ENCODE assay signal across 11 mouse cellular contexts in the genomic region with DNA sequence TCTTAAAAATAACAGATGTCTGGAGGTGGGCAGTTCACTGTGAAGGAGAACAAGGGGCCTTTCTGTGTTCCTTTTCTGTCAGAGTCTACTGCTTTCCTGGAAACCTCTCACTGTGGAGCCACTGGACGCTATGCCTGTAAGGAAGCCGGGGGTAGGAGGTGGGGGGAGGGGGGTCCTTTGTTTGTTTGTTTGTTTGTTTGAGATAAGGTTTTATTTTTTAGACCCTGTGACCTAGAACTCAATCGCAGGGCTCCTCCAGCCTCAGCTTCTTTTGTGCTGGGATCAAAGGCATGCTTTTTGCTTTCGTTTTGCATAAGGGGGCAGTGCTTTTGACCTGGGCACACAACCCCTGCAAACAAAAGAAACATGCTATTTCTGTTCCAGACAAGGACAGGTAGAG. TPM values are rescaled to one million over a fixed set of nuclear protein-coding genes. Genes with fewer than 3 reads are reported as not detected.
A peak's percentile ranks its signal among the peaks of the same experiment; 100 is the strongest.
DNase-seq lines count a peak whose midpoint lies in the region; ATAC-seq and TF ChIP-seq lines count a peak whose summit lies in the region.
"Had no signal": no experiment of that assay in that cellular context is flagged by ENCODE, and none has a peak within 500 bp of the region (broad histone marks: within the 10 kb centered on the region; RNA-seq: fewer than 3 reads in every experiment).

No protein-coding gene starts in this region.

- 23% methylated on average over 4 of the region's 4 CpGs for WGBS in heart, embryonic 10.5 days
- WGBS in embryonic facial prominence, embryonic 13.5 days, result 13% methylated on average over 4 of the region's 4 CpGs
- WGBS in liver, embryonic 13.5 days (ENCODE audit: insufficient replicate concordance), result 23% methylated on average over 4 of the region's 4 CpGs
- 77% methylated on average over 4 of the region's 4 CpGs for WGBS in cerebellum, adult 2 months

- DNase-seq in heart, embryonic 10.5 days (ENCODE audit: low spot score), result no peak
- DNase-seq in heart, postnatal 25 days (ENCODE audit: low spot score), result no peak
- DNase-seq in layer of hippocampus, adult 2 months (ENCODE audit: low spot score in 2 of 2), result no peak
- no peak for DNase-seq in layer of hippocampus, adult 8-10 months (ENCODE audit: low spot score in 2 of 2)
- DNase-seq in liver, embryonic 13.5 days, result no peak
- no peak for DNase-seq in cerebellum, adult 2 months
- DNase-seq in right cerebral cortex, postnatal 25 days, result no peak
- DNase-seq: lung, postnatal 36 days; thymus, postnatal 25 days had no signal

- H3K4me1 ChIP-seq in heart, embryonic 10.5 days, result peaks cover 28% of the 10 kb centered on the region
- peaks cover 33% of the 10 kb centered on the region for H3K4me1 ChIP-seq in embryonic facial prominence, embryonic 13.5 days
- H3K4me1 ChIP-seq in liver, embryonic 13.5 days (replicated peaks), result peaks cover 9% of the 10 kb centered on the region; the same call in 1 of the 2 replicates
- H3K4me1 ChIP-seq in cerebellum, adult 2 months (ENCODE audit: control insufficient read depth, insufficient read depth, low read length), result peaks cover 13% of the 10 kb centered on the region

- peak overlapping the region; percentile 5; the same call in 1 of the 2 replicates for H3K4me3 ChIP-seq in heart, embryonic 10.5 days
- no peak overlapping the region for H3K4me3 ChIP-seq in layer of hippocampus, adult 2 months
- H3K4me3 ChIP-seq in embryonic facial prominence, embryonic 13.5 days, result no peak overlapping the region
- no peak overlapping the region for H3K4me3 ChIP-seq in liver, embryonic 13.5 days (replicated peaks)
- no peak overlapping the region for H3K4me3 ChIP-seq in cerebellum, adult 2 months (replicated peaks; ENCODE audit: insufficient read depth, low read depth, low read length)

- peak overlapping the region; percentile 62; the same call in 1 of the 2 replicates for H3K27ac ChIP-seq in heart, embryonic 10.5 days
- H3K27ac ChIP-seq in layer of hippocampus, adult 2 months, result 0 out of 2 replicates have a peak overlapping the region, but pooled peaks have one; percentile 11
- peak overlapping the region; percentile 28; the same call in 1 of the 2 replicates for H3K27ac ChIP-seq in embryonic facial prominence, embryonic 13.5 days
- H3K27ac ChIP-seq in liver, embryonic 13.5 days, result peak overlapping the region; percentile 61
- no peak overlapping the region for H3K27ac ChIP-seq in cerebellum, adult 2 months (ENCODE audit: insufficient read depth, low read length)

- intact Hi-C loops in heart, postnatal 25 days (cut with DNase I), result no loop called here

- no peaks in the 10 kb centered on the region for H3K27me3 ChIP-seq in heart, embryonic 10.5 days (ENCODE audit: insufficient read depth, poor library complexity, severe bottlenecking)
- no peaks in the 10 kb centered on the region for H3K27me3 ChIP-seq in embryonic facial prominence, embryonic 13.5 days
- no peaks in the 10 kb centered on the region for H3K27me3 ChIP-seq in liver, embryonic 13.5 days
- no peaks in the 10 kb centered on the region for H3K27me3 ChIP-seq in cerebellum, adult 2 months (ENCODE audit: control insufficient read depth, insufficient read depth, low read length)

- ATAC-seq in embryonic facial prominence, embryonic 13.5 days (ENCODE audit: insufficient number of reproducible peaks, insufficient read depth, low FRiP score, low TSS enrichment, low read depth), result no peak
- ATAC-seq in liver, embryonic 13.5 days (ENCODE audit: low read depth), result no peak; the same call in 1 of the 2 replicates

- H3K36me3 ChIP-seq in heart, embryonic 10.5 days, result no peaks in the 10 kb centered on the region
- H3K36me3 ChIP-seq in embryonic facial prominence, embryonic 13.5 days, result no peaks in the 10 kb centered on the region
- H3K36me3 ChIP-seq in liver, embryonic 13.5 days, result no peaks in the 10 kb centered on the region
- H3K36me3 ChIP-seq: G1E had no signal

- no peak overlapping the region for H3K9ac ChIP-seq in embryonic facial prominence, embryonic 13.5 days
- H3K9ac ChIP-seq in liver, embryonic 13.5 days, result no peak overlapping the region

- no peak for TF ChIP-seq CTCF in layer of hippocampus, adult 2 months (conservative IDR thresholded peaks at IDR 0.05)
- no peak for TF ChIP-seq CTCF in cerebellum, adult 2 months (IDR thresholded peaks at IDR 0.05; ENCODE audit: borderline replicate concordance, insufficient read depth, low read depth, low read length)

- peak overlapping the region; percentile 47; the same call in 1 of the 2 replicates for H3K4me2 ChIP-seq in embryonic facial prominence, embryonic 13.5 days
- H3K4me2 ChIP-seq in liver, embryonic 13.5 days, result peak overlapping the region; percentile 18; the same call in 1 of the 2 replicates

- no peak for TF ChIP-seq POLR2A in cerebellum, adult 2 months (IDR thresholded peaks at IDR 0.05; ENCODE audit: borderline replicate concordance, insufficient read depth, low read length)

- H3K9me3 ChIP-seq in heart, embryonic 10.5 days, result no peaks in the 10 kb centered on the region
- no peaks in the 10 kb centered on the region for H3K9me3 ChIP-seq in embryonic facial prominence, embryonic 13.5 days
- H3K9me3 ChIP-seq in liver, embryonic 13.5 days (replicated peaks), result no peaks in the 10 kb centered on the region
- H3K9me3 ChIP-seq: G1E had no signal

RNA-seq across cellular contexts. Expression of a gene that starts 12.9 kb away (rescaled TPM):
- 40.7 and 41.3 TPM in 2 replicates for polyA plus RNA-seq in heart, embryonic 10.5 days (2016; fragmentation: Nextera tagmentation; extraction: Ambion mirVana)
- total RNA-seq in heart, postnatal 25 days (2021), result 10 to 100 TPM; 27.1 to 29.3 TPM
- total RNA-seq in layer of hippocampus, adult 2 months (2021), result 100 to 1,000 TPM; 118 to 124 TPM
- total RNA-seq in layer of hippocampus, adult 8-10 months (2022), result 100 to 1,000 TPM in 2 of 4 experiments, 10 to 100 TPM in 2; 94.9 to 115 (median 106) TPM
- polyA plus RNA-seq in embryonic facial prominence, embryonic 13.5 days (2015; fragmentation: Nextera tagmentation; extraction: Ambion mirVana), result 39.4 and 42.6 TPM in 2 replicates
- 2.4 and 2.8 TPM in 2 replicates for polyA plus RNA-seq in liver, embryonic 13.5 days (2015; fragmentation: Nextera tagmentation; extraction: Ambion mirVana)
- polyA plus RNA-seq in cerebellum, adult 2 months (2012; rRNA removed), result 40.7 and 41.2 TPM in 2 replicates

Comparison
In these comparisons a context has a peak if more than half of its experiments do, and no peak if none do; other contexts are left out.
1. RNA of a gene that starts 12.9 kb away (polyA plus RNA-seq): 40.7 to 41.3 TPM in heart, embryonic 10.5 days, 40.7 to 41.2 TPM in cerebellum, adult 2 months and 39.4 to 42.6 TPM in embryonic facial prominence, embryonic 13.5 days; 2.4 to 2.8 TPM in liver, embryonic 13.5 days; every median in the first group is over 10 times any median in the second.